Mouse (Mus musculus) heart, adult 2 months (tissue): ENCODE data around the gene Olfr1359. TPM values are rescaled to one million over a fixed set of nuclear protein-coding genes. Genes with fewer than 3 reads are reported as not detected.
A peak's percentile ranks its signal among the peaks of the same experiment; 100 is the strongest.
"Not testable (repeated sequence)": the region's sequence is repeated elsewhere in the genome, so short reads cannot be mapped to it uniquely, and the experiment has no call there.

Source experiments
- DNase-seq, 2 experiments: peaks; one replicate each; pipeline ENCODE4 v3.0.0; 2021
- H3K27ac ChIP-seq: fragments of 200-600 bp; 2 replicates; pipeline ENCODE4 v1.8.1; 2022
- H3K27me3 ChIP-seq: fragments of 200-500 bp; 2 replicates; pipeline ENCODE4 v1.6.1; 2012; ENCODE audit warnings: mild to moderate bottlenecking, low read length, inconsistent platforms, mixed read lengths; ENCODE audit not compliant: control insufficient read depth, insufficient read depth
- H3K36me3 ChIP-seq: fragments of 200-500 bp; 2 replicates; pipeline ENCODE4 v1.6.1; 2012; ENCODE audit warnings: low read length, inconsistent platforms; ENCODE audit not compliant: control insufficient read depth, insufficient read depth
- H3K4me1 ChIP-seq: fragments of 200-500 bp; 2 replicates; pipeline ENCODE4 v1.6.1; 2011; ENCODE audit warnings: low read length; ENCODE audit not compliant: control insufficient read depth, insufficient read depth
- H3K4me3 ChIP-seq: fragments of 200-600 bp; 2 replicates; pipeline ENCODE4 v1.8.1; 2022
- H3K79me2 ChIP-seq: fragments of 200-500 bp; replicated peaks from 2 replicates; pipeline ENCODE4 v1.6.1; 2012; ENCODE audit warnings: mild to moderate bottlenecking, inconsistent platforms, low read length, moderate library complexity, mixed read lengths; ENCODE audit not compliant: control insufficient read depth, insufficient read depth
- H3K9ac ChIP-seq: fragments of 200-500 bp; 2 replicates; pipeline ENCODE4 v1.6.1; 2012; ENCODE audit warnings: low read depth, mild to moderate bottlenecking, control low read depth, inconsistent platforms, low read length, mixed read lengths
- CTCF ChIP-seq: fragments of 200-600 bp; IDR thresholded peaks from 2 replicates; pipeline ENCODE4 v1.8.1; 2022; ENCODE audit warnings: antibody characterized with exemption, mild to moderate bottlenecking, moderate library complexity
- EP300 ChIP-seq: fragments of 200-500 bp; IDR thresholded peaks from 2 replicates; pipeline ENCODE4 v1.6.1; 2011; ENCODE audit warnings: low read depth, low read length, control low read depth; ENCODE audit not compliant: insufficient read depth
- POLR2A ChIP-seq: fragments of 200-500 bp; IDR thresholded peaks from 2 replicates; pipeline ENCODE4 v1.6.1; 2011; ENCODE audit warnings: mild to moderate bottlenecking, low read depth, low read length, control low read depth; ENCODE audit not compliant: insufficient read depth
- WGBS: fragments of 180-500 bp; shearing (Covaris S2); methylation state at CpG from one replicate; pipeline ENCODE4 v1.1.7; 2018; 5-methylcytosine and 5-hydroxymethylcytosine counted together
- intact Hi-C: fragments of 180-260 bp; cut with DNase I; formaldehyde crosslinking; loops from one replicate; pipeline ENCODE4 v1.15.1; 2025
- polyA plus RNA-seq: library from polyadenylated mRNA; depleted of rRNA; stranded (reverse); fragments of >200 nt; gene quantifications from 2 replicates; pipeline ENCODE4 v1.2.3, GENCODE M21; 2012
- total RNA-seq, 2 experiments: library from RNA; stranded (reverse); gene quantifications; 2 replicates each; pipeline ENCODE4 v1.2.3; 2021

The Olfr1359 gene
- total and polyA plus RNA-seq, 3 experiments: not detected

DNA sequence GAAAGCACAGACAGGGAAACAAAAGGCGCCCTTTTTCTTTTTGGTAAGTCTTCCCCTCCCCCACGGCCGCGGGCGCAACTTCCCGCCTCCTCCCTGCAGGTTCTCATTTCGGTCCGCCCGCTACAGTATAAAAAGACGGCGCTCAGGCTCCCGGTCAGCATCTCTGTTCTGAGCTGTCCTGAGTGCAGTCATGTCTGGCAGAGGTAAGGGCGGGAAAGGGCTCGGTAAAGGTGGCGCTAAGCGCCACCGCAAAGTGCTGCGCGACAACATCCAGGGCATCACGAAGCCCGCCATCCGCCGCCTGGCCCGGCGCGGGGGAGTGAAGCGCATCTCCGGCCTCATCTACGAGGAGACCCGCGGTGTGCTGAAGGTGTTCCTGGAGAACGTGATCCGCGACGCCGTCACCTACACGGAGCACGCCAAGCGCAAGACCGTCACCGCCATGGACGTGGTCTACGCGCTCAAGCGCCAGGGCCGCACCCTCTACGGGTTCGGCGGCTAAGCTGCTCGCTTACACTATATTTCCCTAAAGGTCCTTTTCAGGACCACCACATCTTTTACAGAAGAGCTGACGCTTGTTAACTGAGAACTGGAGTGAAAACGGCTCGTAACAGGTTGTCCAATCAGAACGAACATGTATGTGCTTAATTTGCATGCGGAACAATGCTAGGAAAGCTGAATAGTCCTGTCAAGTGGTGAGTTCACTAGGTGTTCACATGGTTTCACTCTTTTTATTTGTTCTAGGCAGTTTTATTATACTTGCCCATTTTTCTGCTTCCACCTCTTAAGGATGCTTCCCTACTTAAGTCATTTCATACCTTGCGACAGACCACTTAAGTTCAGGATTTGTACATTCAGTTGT is 37.2 kb downstream of the Olfr1359 start, which contains the start of gene Hist1h4j:
Hist1h4j (plus strand) TSS at position 159 of the 862 bp plus-strand sequence.
- peak within 1 kb of the TSS; percentile 37 for H3K9ac ChIP-seq
- DNase-seq: peak; percentile 71 to 77
- not testable (repeated sequence) for H3K4me1 ChIP-seq, H3K27me3 ChIP-seq, H3K36me3 ChIP-seq, H3K79me2 ChIP-seq
- peak within 1 kb of the TSS; percentile 67 for H3K27ac ChIP-seq
- TF ChIP-seq POLR2A: peak; percentile 75
- WGBS: 1% methylated on average over 48 of the region's 56 CpGs
- H3K4me3 ChIP-seq: peak within 1 kb of the TSS; percentile 40
- intact Hi-C loops: loop anchor here (1.0 to 2.0 kb wide), 3 partner anchors 16 to 24 kb away; partner anchors contain the start of gene Hist1h4k

DNA sequence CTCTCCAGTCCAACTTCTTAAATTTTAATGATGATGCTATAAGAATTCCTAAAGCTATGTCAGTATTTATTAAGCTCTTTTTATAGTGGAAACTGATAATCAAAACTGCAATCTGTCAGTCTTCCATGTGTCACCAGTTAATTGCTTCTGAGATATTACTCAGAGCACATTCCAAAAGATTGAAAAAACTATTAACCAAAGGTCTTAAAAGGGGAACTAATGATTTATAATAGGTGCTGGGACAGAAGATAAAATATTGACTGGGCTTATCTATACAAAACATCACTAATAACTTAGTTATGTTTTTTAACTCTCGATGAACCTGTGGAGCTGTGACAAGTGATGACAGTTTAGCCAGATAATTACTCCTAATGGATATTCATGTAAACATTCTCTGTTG is 47.1 kb downstream of the Olfr1359 start:
- TF ChIP-seq CTCF: no peak
- TF ChIP-seq POLR2A: no peak
- no peak for TF ChIP-seq EP300
- no peaks in the 10 kb centered on the region; the same call in 1 of the 2 replicates for H3K4me1 ChIP-seq
- H3K27ac ChIP-seq: no peak overlapping the region
- no peak overlapping the region for H3K9ac ChIP-seq
- no peak overlapping the region for H3K4me3 ChIP-seq
- H3K79me2 ChIP-seq: no peaks in the 10 kb centered on the region
- WGBS: 79% methylated on average over 1 of the region's 1 CpGs
- peaks cover 2% of the 10 kb centered on the region; the same call in 1 of the 2 replicates for H3K36me3 ChIP-seq
- intact Hi-C loops: no loop called here
- no peak for DNase-seq
- no peaks in the 10 kb centered on the region for H3K27me3 ChIP-seq

DNA sequence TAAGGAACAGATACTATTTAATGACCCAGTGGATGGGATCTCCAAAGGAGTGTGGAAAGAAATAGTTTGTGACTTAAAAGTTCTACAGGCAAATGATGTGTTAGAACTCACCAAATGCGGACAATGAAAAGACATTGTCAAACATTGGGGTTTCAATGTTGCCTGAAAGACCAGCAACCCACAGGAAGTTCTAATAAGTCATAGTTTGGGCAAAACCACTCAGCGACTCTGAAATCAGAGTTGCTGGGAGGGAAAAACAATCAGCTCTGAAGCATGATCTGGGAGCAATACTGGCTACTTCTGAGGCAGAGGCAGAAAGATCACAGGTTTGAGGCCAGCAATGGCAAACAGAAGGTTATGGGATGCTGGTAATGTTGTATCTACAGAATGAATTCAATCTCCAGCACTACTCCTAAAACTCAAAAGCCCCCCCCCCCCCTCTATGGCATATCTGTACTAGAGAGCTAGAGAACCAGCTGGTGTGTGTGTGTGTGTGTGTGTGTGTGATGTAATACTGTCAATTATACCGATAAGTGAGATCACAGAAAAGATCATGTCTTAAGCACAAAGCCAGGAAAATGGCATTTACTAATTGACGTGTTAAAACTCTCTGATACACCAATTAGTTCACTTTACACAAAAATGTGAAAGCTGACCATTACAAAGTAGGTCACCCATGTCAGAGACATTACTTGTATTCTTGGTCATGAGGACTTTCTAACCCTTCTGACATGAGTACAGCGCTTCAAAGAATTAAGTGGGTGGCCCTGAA is 51.7 kb downstream of the Olfr1359 start:
- Histone ChIP-seq H3K79me2 (no peaks in the 10 kb centered on the region), H3K9ac (peak overlapping the region; percentile 69; the same call in 1 of the 2 replicates), H3K4me3 (peak overlapping the region; percentile 52), H3K27ac (no peak overlapping the region; the same call in 1 of the 2 replicates), H3K27me3 (no peaks in the 10 kb centered on the region), H3K36me3 (peaks cover 2% of the 10 kb centered on the region; the same call in 1 of the 2 replicates), H3K4me1 (no peaks in the 10 kb centered on the region; the same call in none of the 2 replicates)
- no peak for TF ChIP-seq POLR2A
- TF ChIP-seq CTCF: no peak
- TF ChIP-seq EP300: no peak
- DNase-seq: no peak
- intact Hi-C loops: loop anchor here (2.0 to 10.0 kb wide), 6 partner anchors 15 to 1985 kb away; partner anchors contain the start of genes Hist1h1c, Hist1h2ac, Hist1h2ag and Hist1h2bc
- 27% methylated on average over 5 of the region's 5 CpGs for WGBS

GRCm38 (mm10) chr13:21750159-21751017 is 52.5 kb downstream of the Olfr1359 start, which contains the start of gene Hist1h4k:
TSS of gene Hist1h4k (minus strand) at chr13:21750505.
- H3K79me2 ChIP-seq, H3K4me1 ChIP-seq, H3K36me3 ChIP-seq, H3K27me3 ChIP-seq: not testable (repeated sequence)
- Histone ChIP-seq H3K9ac (peak within 1 kb of the TSS; percentile 69), H3K4me3 (peak within 1 kb of the TSS; percentile 52), H3K27ac (peak within 1 kb of the TSS; percentile 48)
- peak; percentile 87 for TF ChIP-seq POLR2A
- DNase-seq: peak; percentile 89
- 1% methylated on average over 52 of the region's 56 CpGs for WGBS
- intact Hi-C loops: loop anchor here (2.0 to 10.0 kb wide), 6 partner anchors 16 to 1984 kb away; partner anchors contain the start of genes Hist1h1c, Hist1h2ac, Hist1h2ag and Hist1h2bc

DNA sequence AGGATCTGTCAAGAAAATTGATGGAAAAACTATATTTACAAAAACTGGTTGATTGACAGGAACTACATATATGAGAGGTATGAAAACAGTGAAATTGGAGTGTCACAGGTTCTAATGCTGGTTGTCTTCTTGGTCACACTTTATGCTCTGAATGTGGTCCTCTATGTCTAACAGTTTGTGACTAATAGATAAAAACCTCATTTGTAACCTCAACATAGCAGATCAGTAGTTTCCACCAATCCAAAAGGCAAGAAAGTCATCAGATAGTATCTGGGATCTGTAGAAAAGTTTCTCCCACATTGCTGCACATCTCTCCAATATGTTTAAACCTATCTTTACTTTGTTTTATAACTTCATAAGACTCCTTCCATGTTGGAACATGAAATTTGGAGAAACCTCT is 53.5 kb downstream of the Olfr1359 start:
- TF ChIP-seq CTCF (no peak), POLR2A (no peak), EP300 (no peak)
- no peak overlapping the region for H3K27ac ChIP-seq
- H3K4me1 ChIP-seq: no peaks in the 10 kb centered on the region; the same call in none of the 2 replicates

More for the DNA sequence above, 53.5 kb downstream of the Olfr1359 start:
- Histone ChIP-seq H3K27me3 (no peaks in the 10 kb centered on the region), H3K36me3 (peaks cover 2% of the 10 kb centered on the region; the same call in 1 of the 2 replicates), H3K4me3 (no peak overlapping the region), H3K79me2 (no peaks in the 10 kb centered on the region), H3K9ac (no peak overlapping the region)
- intact Hi-C loops: loop anchor here (2.0 to 10.0 kb wide), 6 partner anchors 17 to 1983 kb away; partner anchors contain the start of genes Hist1h1c, Hist1h2ac, Hist1h2ag and Hist1h2bc
- no peak for DNase-seq
